Mouse (Mus musculus) olfactory bulb, adult 2 months (tissue): Measurements from ENCODE around the gene Rps8.

ENCODE experiments used
- CTCF ChIP-seq: fragments of 200-500 bp; IDR thresholded peaks from 2 replicates; pipeline ENCODE4 v1.5.1; 2012; ENCODE audit warnings: low read depth, mild to moderate bottlenecking, low read length, moderate library complexity; ENCODE audit not compliant: insufficient read depth
- POLR2A ChIP-seq: fragments of 200-500 bp; IDR thresholded peaks from 2 replicates; pipeline ENCODE4 v1.6.1; 2012; ENCODE audit warnings: mild to moderate bottlenecking, low read depth, low read length, moderate library complexity; ENCODE audit not compliant: insufficient read depth

- TF ChIP-seq POLR2A (no peak), CTCF (no peak)
These were observed 33.4 kb upstream of the Rps8 start for GRCm38 (mm10) chr4:117189382-117189855.
